Mouse (Mus musculus) embryonic facial prominence, embryonic 10.5 days (tissue): ENCODE results near the gene Arfrp1. TPM values are rescaled to one million over a fixed set of nuclear protein-coding genes. Genes with fewer than 3 reads are reported as not detected.

ENCODE experiments used
- DNase-seq: peaks from one replicate; pipeline ENCODE4 v3.0.0-alpha.2; 2017; ENCODE audit warnings: low spot score
- H3K27ac ChIP-seq: fragments of 300-500 bp; sonication (generic); replicated peaks from 2 replicates; pipeline ENCODE4 v1.5.1; 2016; ENCODE audit warnings: mild to moderate bottlenecking
- H3K27me3 ChIP-seq: fragments of 300-500 bp; sonication (generic); replicated peaks from 2 replicates; pipeline ENCODE4 v1.6.1; 2016; ENCODE audit warnings: low read depth, mild to moderate bottlenecking; ENCODE audit not compliant: poor library complexity, severe bottlenecking
- H3K36me3 ChIP-seq: fragments of 300-500 bp; sonication (generic); replicated peaks from 2 replicates; pipeline ENCODE4 v1.6.1; 2016; ENCODE audit warnings: mild to moderate bottlenecking, moderate library complexity
- H3K4me1 ChIP-seq: fragments of 300-500 bp; sonication (generic); 2 replicates; pipeline ENCODE4 v1.6.1; 2016
- H3K4me3 ChIP-seq: fragments of 300-500 bp; sonication (generic); 2 replicates; pipeline ENCODE4 v1.5.1; 2016; ENCODE audit warnings: mild to moderate bottlenecking, moderate library complexity
- H3K9me3 ChIP-seq: fragments of 300-500 bp; sonication (generic); 2 replicates; pipeline ENCODE4 v1.6.1; 2016; ENCODE audit warnings: mild to moderate bottlenecking
- WGBS: fragments of 180-500 bp; shearing (Covaris S2); methylation state at CpG from one replicate; pipeline ENCODE4 v1.1.7; 2016; 5-methylcytosine and 5-hydroxymethylcytosine counted together
- polyA plus RNA-seq: library from polyadenylated mRNA; unstranded; fragments of >200 nt; fragmentation: Nextera tagmentation; extraction: Ambion mirVana; gene quantifications from 2 replicates; pipeline ENCODE4 v1.2.1, GENCODE M21; 2016

The Arfrp1 gene
- polyA plus RNA-seq, 1 experiment from 2014 or later: 74.4 TPM

DNA sequence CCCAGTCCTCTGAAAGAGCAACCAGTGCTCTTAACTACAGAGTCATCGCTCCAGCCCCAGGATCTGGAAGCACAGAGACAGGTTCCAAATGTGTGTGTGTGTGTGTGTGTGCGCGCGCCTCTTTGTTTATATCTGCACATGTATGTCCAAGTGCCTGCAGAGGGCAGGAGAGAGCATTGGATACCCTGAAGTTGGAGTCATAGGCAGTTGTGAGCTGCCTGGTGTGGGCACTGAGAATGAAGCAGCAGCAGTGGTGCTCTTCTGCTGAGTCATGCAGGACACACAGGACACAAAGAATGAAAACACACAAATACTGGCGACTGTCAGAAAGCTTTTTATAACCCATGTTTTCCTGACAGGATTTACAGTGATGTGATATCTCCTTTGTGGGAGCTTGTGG, 4.8 kb upstream of the Arfrp1 start:
- peaks cover 45% of the 10 kb centered on the region for H3K36me3 ChIP-seq
- no peak for DNase-seq
- no peak overlapping the region for H3K4me3 ChIP-seq
- H3K4me1 ChIP-seq: peaks cover 28% of the 10 kb centered on the region
- no peaks in the 10 kb centered on the region for H3K9me3 ChIP-seq
- WGBS: 96% methylated on average over 5 of the region's 5 CpGs
- no peak overlapping the region for H3K27ac ChIP-seq
- H3K27me3 ChIP-seq: no peaks in the 10 kb centered on the region

DNA sequence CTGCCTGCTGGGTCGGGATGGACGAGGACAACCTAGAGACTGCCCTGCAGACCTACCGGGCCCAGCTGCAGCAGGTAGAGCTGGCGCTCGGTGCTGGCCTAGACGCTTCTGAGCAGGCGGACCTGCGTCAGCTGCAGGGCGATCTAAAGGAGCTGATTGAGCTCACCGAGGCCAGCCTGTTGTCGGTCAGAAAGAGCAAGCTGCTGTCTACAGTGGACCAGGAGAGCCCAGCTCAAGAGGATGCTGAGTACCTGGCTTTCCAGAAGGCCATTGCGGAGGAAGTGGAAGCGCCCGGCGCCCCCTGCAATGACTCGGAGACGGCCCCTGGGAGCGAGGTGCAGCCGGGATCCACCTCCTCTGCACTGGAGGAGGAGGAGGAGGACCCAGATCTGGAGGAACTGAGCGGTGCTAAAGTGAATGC, 461 bp upstream of the Arfrp1 start:
- no peaks in the 10 kb centered on the region for H3K27me3 ChIP-seq
- no peaks in the 10 kb centered on the region for H3K9me3 ChIP-seq
- H3K27ac ChIP-seq: peak overlapping the region; percentile 92
- peak; percentile 51 for DNase-seq
- peaks cover 38% of the 10 kb centered on the region for H3K4me1 ChIP-seq
- under 1% methylated on average over 20 of the region's 20 CpGs for WGBS
- H3K36me3 ChIP-seq: peaks cover 64% of the 10 kb centered on the region
- peak overlapping the region; percentile 85 for H3K4me3 ChIP-seq

DNA sequence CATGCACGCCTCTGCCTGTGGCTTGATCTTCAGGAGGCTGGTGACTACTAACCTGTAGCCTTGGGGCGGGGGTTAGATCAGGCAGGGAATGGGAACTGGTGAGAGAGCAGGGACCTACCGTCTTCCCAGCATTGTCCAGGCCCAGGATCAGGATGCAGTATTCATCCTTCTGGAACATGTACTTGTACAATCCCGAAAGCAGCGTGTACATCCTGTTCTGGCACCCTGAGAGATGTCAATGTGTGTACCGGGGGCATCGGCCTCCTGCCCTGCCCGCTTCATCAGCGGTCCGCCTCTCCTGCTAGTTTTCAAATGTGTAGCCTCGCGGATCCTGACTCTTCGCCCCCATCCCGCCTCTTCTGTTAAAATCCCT, 731 bp downstream of the Arfrp1 start:
- WGBS: 11% methylated on average over 14 of the region's 14 CpGs
- no peaks in the 10 kb centered on the region for H3K27me3 ChIP-seq
- H3K4me1 ChIP-seq: peaks cover 38% of the 10 kb centered on the region
- no peak for DNase-seq
- peak overlapping the region; percentile 85 for H3K4me3 ChIP-seq
- peaks cover 64% of the 10 kb centered on the region for H3K36me3 ChIP-seq
- H3K27ac ChIP-seq: peak overlapping the region; percentile 92
- no peaks in the 10 kb centered on the region for H3K9me3 ChIP-seq

DNA sequence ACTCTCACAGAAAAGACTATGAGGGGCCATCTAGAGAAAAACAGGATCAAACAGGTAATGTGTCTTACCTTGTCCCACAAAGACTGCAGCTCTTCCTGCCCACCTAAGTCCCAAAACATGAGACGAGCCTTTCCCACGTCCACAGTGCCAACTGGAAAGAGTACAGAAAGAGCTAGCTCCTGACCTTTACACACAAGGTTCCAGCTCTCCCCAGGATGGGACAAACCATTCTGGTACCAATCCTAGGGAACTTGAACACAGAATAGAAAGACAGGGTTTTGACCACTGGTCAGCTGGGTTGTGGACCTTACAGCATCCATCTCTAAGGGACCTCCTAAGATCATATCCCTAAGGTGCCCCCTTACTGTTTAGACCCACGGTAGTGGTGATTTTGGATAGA, 1.3 kb downstream of the Arfrp1 start:
- no peak for DNase-seq
- peaks cover 64% of the 10 kb centered on the region for H3K36me3 ChIP-seq
- H3K4me3 ChIP-seq: peak overlapping the region; percentile 85
- H3K27ac ChIP-seq: no peak overlapping the region
- H3K9me3 ChIP-seq: no peaks in the 10 kb centered on the region
- H3K4me1 ChIP-seq: peaks cover 38% of the 10 kb centered on the region
- 72% methylated on average over 3 of the region's 3 CpGs for WGBS
- no peaks in the 10 kb centered on the region for H3K27me3 ChIP-seq

DNA sequence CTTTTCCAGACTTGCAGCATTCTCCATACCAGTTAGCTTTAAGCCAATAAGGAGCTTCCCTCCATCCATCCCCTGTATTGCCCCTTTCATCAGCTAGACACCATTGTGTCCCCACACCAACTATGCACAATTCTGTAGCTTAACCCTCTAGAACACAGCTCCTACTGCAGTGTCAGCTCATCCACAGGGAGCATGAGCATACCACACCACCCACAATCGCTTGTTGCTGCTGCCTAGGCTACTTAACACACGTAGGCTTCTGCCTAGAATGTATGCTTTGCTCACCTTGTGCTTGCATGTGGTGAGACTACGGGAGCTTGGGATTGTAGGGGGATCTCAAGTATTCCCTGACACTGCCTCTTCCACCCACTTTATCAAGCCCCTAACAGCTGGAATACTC, 8.4 kb downstream of the Arfrp1 start:
- Histone ChIP-seq H3K27me3 (no peaks in the 10 kb centered on the region), H3K4me3 (no peak overlapping the region), H3K27ac (no peak overlapping the region), H3K4me1 (no peaks in the 10 kb centered on the region), H3K9me3 (no peaks in the 10 kb centered on the region), H3K36me3 (peaks cover 100% of the 10 kb centered on the region)
- DNase-seq: no peak
- 81% methylated on average over 3 of the region's 3 CpGs for WGBS

DNA sequence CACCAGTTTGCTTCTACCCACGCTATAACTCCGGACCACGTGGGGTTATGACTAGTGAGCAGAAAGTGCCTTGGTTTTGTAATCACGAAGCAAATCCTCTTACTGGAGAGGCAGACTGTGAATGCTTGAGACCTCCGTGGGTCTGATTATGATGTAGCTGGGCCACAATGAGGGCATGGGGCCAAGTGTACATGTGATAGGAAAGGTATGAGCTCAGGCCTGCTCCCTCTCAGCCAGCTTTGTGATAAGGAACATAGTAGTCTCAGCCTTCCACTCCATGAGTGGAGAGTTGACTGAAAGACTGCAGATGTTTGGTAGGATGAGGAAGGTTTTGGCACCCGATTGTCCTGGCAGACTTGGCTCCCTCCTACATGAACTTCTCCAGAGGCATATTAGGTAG, 22.4 kb downstream of the Arfrp1 start:
- WGBS: 97% methylated on average over 6 of the region's 6 CpGs
- no peak for DNase-seq
- no peaks in the 10 kb centered on the region for H3K27me3 ChIP-seq
- H3K4me1 ChIP-seq: no peaks in the 10 kb centered on the region
- H3K27ac ChIP-seq: no peak overlapping the region
- H3K9me3 ChIP-seq: no peaks in the 10 kb centered on the region
- H3K36me3 ChIP-seq: peaks cover 95% of the 10 kb centered on the region
- H3K4me3 ChIP-seq: no peak overlapping the region

DNA sequence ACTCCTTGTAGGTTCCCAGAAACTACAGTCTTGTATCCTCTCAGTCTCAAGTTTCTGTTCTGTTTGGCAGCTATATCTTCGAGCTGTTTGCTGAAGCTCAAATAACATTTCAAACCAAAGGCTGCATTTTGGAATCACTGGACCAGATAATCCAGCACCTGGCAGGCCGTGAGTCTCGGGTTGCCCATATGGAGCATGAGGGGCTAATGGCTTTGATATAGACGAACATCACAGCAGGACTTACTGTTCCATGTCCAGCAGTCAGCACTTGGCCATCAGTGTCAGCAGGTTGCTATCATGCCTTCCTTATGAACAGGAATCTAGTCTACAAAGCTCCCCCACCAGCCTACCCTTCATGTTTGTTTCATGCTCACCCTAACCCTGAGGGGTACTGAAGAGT, 24.8 kb downstream of the Arfrp1 start:
- Histone ChIP-seq H3K36me3 (peaks cover 95% of the 10 kb centered on the region), H3K4me1 (no peaks in the 10 kb centered on the region), H3K9me3 (no peaks in the 10 kb centered on the region), H3K4me3 (no peak overlapping the region), H3K27me3 (no peaks in the 10 kb centered on the region), H3K27ac (no peak overlapping the region)
- WGBS: 86% methylated on average over 4 of the region's 4 CpGs
- no peak for DNase-seq

DNA sequence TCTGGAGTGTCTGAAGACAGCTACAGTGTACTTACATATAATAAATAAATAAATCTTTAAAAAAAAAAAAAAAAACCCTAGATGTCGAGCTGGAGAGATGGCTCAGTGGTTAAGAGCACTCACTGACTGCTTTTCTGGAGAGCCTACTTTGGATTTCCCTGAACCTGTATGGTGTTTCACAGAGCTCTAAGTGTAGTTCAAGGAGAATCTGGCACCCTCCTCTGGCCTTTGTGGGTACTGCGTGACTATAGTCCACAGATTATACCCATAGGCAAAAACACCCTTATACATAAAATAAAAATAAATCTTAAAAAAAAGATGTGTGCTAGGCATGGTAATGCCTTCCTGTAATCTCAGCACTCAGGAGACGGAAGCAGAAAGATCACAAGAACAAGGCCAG, 31.2 kb downstream of the Arfrp1 start:
- H3K4me1 ChIP-seq: no peaks in the 10 kb centered on the region
- DNase-seq: peak; percentile 62
- H3K27ac ChIP-seq: no peak overlapping the region
- 65% methylated on average over 3 of the region's 3 CpGs for WGBS
- H3K27me3 ChIP-seq: no peaks in the 10 kb centered on the region
- peaks cover 93% of the 10 kb centered on the region for H3K36me3 ChIP-seq
- no peaks in the 10 kb centered on the region for H3K9me3 ChIP-seq
- H3K4me3 ChIP-seq: no peak overlapping the region

DNA sequence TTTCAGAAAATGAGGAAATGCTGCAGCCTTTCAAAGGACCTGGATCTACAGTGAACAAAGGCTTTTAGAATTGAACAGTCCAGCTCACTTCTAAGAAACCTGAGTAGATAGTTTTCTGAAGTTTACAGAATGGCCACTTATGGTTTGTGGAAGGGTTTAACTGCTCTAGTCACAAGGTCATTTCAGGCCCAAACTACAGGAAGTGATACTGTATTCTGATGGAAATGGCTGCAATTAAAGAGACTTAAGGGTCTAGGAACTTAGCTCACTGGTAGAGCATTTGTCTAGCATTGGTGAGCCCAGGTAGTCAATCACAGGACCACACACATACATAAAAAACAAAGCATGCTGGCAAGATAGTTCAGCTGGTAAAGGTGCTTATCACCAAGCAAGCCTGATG, 32.7 kb downstream of the Arfrp1 start:
- DNase-seq: no peak
- Histone ChIP-seq H3K27ac (no peak overlapping the region), H3K4me1 (no peaks in the 10 kb centered on the region), H3K36me3 (peaks cover 94% of the 10 kb centered on the region), H3K27me3 (no peaks in the 10 kb centered on the region), H3K9me3 (no peaks in the 10 kb centered on the region), H3K4me3 (no peak overlapping the region)

DNA sequence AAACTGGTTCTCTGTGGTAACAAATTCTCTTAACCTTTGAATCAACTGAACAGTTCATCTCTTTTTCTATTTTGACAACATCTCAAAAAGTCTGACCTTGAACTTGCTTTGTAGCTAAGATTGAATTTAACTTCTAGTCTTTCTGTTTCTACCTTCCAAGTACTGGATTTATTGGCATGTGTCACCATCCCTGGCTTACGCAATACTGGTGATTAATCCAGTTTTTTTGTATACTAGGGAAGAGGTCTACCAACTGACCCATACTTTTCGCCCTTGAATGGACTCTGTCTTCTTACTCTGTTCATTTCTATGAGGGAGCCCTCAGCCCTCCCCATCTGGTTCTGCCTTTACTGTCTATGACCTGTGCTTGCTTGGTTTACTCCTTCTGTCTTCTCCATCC, 39.1 kb downstream of the Arfrp1 start:
- WGBS: 91% methylated on average over 2 of the region's 2 CpGs
- H3K36me3 ChIP-seq: peaks cover 95% of the 10 kb centered on the region
- no peaks in the 10 kb centered on the region for H3K27me3 ChIP-seq
- H3K27ac ChIP-seq: no peak overlapping the region
- no peaks in the 10 kb centered on the region for H3K4me1 ChIP-seq
- no peaks in the 10 kb centered on the region for H3K9me3 ChIP-seq
- H3K4me3 ChIP-seq: no peak overlapping the region
- no peak for DNase-seq

DNA sequence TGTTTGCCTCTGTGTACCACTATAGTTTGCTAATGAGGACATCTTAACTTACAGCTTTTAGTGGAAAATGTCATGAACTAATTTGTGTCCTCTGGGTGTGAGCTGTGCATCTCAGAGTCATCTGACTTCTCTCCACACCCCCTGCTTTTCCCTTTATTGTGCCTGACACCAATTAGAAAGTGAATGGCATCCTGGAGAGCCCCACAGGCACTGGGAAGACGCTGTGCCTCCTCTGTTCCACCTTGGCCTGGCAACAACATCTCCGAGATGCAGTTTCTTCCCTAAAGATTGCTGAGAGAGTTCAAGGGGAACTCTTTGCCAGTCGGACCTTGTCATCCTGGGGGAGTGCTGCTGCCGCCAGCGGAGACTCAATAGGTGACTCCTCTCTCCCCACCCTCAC, 43.1 kb downstream of the Arfrp1 start:
- WGBS: 75% methylated on average over 5 of the region's 5 CpGs
- Histone ChIP-seq H3K27me3 (0 out of 2 replicates have a peak, but pooled peaks cover 2% of the 10 kb centered on the region), H3K27ac (no peak overlapping the region), H3K4me3 (no peak overlapping the region), H3K4me1 (peaks cover 17% of the 10 kb centered on the region), H3K9me3 (no peaks in the 10 kb centered on the region), H3K36me3 (peaks cover 55% of the 10 kb centered on the region)
- no peak for DNase-seq

DNA sequence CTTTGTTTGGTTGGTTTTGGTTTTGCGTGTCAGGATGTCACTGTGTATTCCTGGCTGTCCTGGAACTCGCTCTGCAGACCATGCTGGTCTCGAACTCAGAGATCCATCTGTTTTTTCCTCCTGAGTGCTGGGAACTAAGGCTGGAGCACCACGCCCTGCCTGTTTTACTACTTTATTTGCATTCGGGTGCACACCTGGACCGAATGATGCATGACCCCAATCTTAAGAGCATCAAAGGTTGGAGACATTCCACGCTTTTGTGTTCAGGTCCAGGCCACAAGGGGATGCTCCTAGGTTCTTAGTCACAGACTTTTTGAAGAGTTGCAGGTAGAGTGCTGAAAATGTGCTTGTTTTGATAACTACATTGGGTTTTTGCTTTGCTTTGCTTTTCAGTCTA, 45.1 kb downstream of the Arfrp1 start:
- Histone ChIP-seq H3K4me3 (peak overlapping the region; percentile 72), H3K4me1 (peaks cover 17% of the 10 kb centered on the region), H3K9me3 (no peaks in the 10 kb centered on the region), H3K27me3 (peaks cover 22% of the 10 kb centered on the region), H3K27ac (peak overlapping the region; percentile 87), H3K36me3 (peaks cover 35% of the 10 kb centered on the region)
- 15% methylated on average over 7 of the region's 7 CpGs for WGBS
- no peak for DNase-seq

DNA sequence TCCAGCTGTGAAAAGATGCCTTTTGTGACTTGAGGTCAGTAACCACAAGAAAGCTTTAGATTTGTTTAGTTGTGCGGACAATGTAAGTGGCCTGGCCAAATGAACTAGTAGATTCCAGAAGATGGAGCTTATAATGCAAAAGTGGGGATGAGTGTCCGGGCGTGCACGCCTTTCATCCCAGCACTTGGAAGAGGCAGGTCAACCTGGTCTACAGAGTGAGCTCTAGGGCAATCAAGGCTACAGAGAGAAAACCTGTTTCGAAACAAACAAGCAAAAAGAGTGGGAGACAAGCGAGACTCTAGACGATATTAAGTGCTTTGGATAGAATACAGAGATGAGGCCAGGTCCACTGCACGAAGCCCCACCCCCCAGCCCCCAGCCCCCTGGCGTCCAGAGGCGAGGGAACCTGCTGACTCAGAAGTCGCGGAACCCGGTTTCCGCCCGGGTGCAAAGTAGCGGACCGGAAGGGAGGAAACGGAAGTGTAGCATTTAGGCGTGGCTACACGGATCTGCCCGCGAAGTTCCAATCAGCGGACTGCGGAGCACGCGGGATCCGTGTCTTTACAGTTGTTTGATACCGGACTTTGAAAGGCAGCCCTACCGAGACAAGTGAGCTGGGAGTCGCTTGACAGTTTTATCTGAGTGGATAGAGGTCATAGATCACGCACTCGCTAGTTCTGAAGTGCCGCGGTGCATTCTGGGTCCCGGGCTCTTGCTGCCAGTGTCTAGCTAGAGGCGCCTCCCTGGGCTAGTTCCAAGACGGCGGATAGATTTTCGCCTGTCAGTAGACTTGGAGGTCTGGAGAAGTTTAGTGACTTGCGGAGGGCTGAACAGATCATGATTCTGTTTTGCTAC, 45.7 kb downstream of the Arfrp1 start, which contains the start of gene Rtel1:
Gene Rtel1 (plus strand): TSS at position 492 of the 855 bp plus-strand sequence.
- DNase-seq: peak; percentile 92
- peaks cover 29% of the 10 kb centered on the region for H3K27me3 ChIP-seq
- peaks cover 29% of the 10 kb centered on the region for H3K36me3 ChIP-seq
- peaks cover 17% of the 10 kb centered on the region for H3K4me1 ChIP-seq
- peak within 1 kb of the TSS; percentile 87 for H3K27ac ChIP-seq
- no peaks in the 10 kb centered on the region for H3K9me3 ChIP-seq
- peak within 1 kb of the TSS; percentile 72 for H3K4me3 ChIP-seq
- WGBS: 7% methylated on average over 40 of the region's 40 CpGs
